Mouse (Mus musculus) cerebellum, postnatal 25 days (tissue): Measurements from ENCODE around the gene Atp8b3.

Experiments
- DNase-seq, 2 experiments: peaks; one replicate each; pipeline ENCODE4 v3.0.0; 2021; ENCODE audit warnings: mixed read lengths in 2 of 2

The Atp8b3 gene

GRCm38 (mm10) chr10:80538710-80539394 is at the start of gene Atp8b3:
Atp8b3 (minus strand) TSS chr10:80539124.
- peak in 1 of 2 experiments; percentile 62 for DNase-seq

- peak in 1 of 2 experiments; percentile 26 for DNase-seq
Observed at GRCm38 (mm10) chr10:80587305-80587657, 48.4 kb upstream of the Atp8b3 start.

- peak in 1 of 2 experiments; percentile 51 for DNase-seq
Observed at GRCm38 (mm10) chr10:80586407-80587304, 47.7 kb upstream of the Atp8b3 start.

GRCm38 (mm10) chr10:80585581-80585980 is 46.7 kb upstream of the Atp8b3 start:
- DNase-seq, result peak in 1 of 2 experiments; percentile 18

GRCm38 (mm10) chr10:80584642-80585552 is 46.0 kb upstream of the Atp8b3 start:
- peak in 1 of 2 experiments; percentile 28 for DNase-seq

GRCm38 (mm10) chr10:80584045-80584488 is 45.1 kb upstream of the Atp8b3 start:
- peak; percentile 58 to 75 for DNase-seq

- peak in 1 of 2 experiments; percentile 20 for DNase-seq
Observed at GRCm38 (mm10) chr10:80583047-80583446, 44.1 kb upstream of the Atp8b3 start.

- peak; percentile 64 to 74 for DNase-seq
Observed at GRCm38 (mm10) chr10:80578911-80579310, 40.0 kb upstream of the Atp8b3 start.

GRCm38 (mm10) chr10:80578131-80578750 is 39.3 kb upstream of the Atp8b3 start:
- DNase-seq, result peak; percentile 72 to 80

GRCm38 (mm10) chr10:80577195-80578130 is 38.5 kb upstream of the Atp8b3 start, which contains the start of gene Klf16:
Klf16 (minus strand) TSS chr10:80577321.
- DNase-seq, result peak; percentile 85 to 90

GRCm38 (mm10) chr10:80576351-80577194 is 37.6 kb upstream of the Atp8b3 start:
- DNase-seq, result peak; percentile 54 to 75

- no peak for DNase-seq
Observed at GRCm38 (mm10) chr10:80575925-80576324, 37.0 kb upstream of the Atp8b3 start.

GRCm38 (mm10) chr10:80574896-80575295 is 36.0 kb upstream of the Atp8b3 start:
- DNase-seq, result no peak

GRCm38 (mm10) chr10:80573944-80574343 is 35.0 kb upstream of the Atp8b3 start:
- DNase-seq, result peak in 1 of 2 experiments; percentile 11

GRCm38 (mm10) chr10:80572477-80572876 is 33.6 kb upstream of the Atp8b3 start:
- no peak for DNase-seq

- peak; percentile 51 to 70 for DNase-seq
Observed at GRCm38 (mm10) chr10:80570871-80571836, 32.2 kb upstream of the Atp8b3 start.

- DNase-seq, result no peak
Observed at GRCm38 (mm10) chr10:80570419-80570818, 31.5 kb upstream of the Atp8b3 start.

- no peak for DNase-seq
Observed at GRCm38 (mm10) chr10:80569664-80570066, 30.7 kb upstream of the Atp8b3 start.

GRCm38 (mm10) chr10:80568876-80569275 is 30.0 kb upstream of the Atp8b3 start:
- no peak for DNase-seq
